Mouse (Mus musculus): ENCODE measurements around the gene Zswim4. TPM values are rescaled to one million over a fixed set of nuclear protein-coding genes. Genes with fewer than 3 reads are reported as not detected.
A peak's percentile ranks its signal among the peaks of the same experiment; 100 is the strongest.

Gene Zswim4
- 10 to 100 TPM; 12.8 to 13.8 TPM for total RNA-seq (2021)

DNA sequence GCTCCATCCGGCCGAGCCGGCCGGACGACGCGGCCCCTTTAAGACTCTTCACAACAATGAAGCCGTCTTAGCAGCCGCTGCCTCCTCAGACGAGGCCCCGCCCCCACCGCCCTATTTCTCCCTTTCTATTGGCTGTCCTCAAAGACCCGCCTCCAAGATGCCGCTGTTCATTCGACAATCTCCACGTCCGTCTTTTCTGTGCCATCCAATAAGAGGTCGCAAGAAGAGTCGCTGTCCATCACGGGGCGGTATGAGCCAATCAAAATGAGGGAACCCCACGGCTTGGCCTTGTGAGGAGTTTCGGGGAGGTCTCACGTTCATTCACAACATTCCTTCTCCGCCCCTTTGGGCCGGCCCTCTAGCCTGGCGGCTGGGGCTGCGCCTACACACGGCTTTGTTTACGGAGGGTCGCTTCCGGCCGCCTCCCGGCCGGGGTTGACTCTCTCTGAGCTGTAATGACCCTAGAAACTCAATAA, at the start of gene Zswim4:
Gene Zswim4 (minus strand): TSS at position 58 of the 476 bp plus-strand sequence.
- DNase-seq: peak; percentile 98

DNA sequence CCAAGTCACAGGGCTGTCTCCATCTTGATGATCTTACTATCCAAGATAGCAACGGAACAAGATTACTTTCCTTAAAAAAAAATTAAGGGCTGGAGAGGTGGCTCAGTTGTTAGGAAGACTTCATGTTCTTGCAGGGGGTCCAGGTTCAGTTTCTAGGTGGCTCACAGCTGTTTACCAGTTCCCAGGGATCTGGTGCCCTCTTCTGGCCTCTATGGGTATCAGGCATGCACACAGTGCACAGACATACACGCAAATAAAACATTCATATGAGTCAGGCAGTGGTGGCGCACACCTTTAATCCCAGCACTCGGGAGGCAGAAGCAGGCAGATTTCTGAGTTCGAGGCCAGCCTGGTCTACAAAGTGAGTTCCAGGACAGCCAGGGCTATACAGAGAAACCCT, 48.8 kb upstream of the Zswim4 start:
- peak; percentile 60 for DNase-seq

DNA sequence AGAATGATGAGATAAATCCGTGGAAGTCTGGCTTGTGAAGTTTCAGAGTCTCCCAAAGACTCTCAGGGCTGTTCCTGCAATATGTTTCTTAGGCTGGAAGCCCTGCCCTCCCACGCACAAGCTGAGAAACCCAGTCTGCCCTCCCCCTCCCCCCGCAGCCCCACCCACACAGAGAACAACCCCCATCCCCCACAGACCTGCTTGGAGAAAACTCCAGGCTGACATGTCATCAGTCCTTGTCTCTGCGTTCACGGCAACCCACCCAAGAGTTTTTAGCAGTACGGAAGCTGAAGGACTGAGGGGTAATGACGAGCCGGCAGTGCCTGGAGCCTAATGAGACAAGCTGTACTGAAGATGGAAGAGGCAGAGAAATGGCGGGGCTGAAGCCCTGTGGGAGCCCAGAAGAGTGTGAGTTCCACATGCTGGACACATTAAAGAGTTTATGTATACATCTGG, 47.8 kb upstream of the Zswim4 start:
- peak; percentile 31 for DNase-seq

DNA sequence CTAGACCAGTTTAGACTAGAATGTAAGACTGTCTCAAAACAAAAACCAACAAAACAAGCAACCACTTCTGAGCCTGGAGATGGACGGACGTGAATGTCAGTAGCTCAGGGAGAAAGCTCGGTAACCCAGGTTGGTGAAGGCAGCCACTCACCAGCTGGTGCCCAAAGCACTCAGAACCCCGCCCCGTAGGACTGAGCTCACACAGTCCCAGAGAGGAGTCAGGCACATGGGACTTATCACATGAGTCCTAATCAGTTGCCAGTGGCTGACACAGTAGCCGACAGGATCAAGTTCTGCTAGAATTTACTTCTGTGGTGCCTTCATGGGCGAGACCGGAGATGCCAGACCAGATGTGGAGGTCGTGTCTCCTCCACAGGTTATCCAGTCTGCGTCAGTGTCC, 43.9 kb upstream of the Zswim4 start:
- DNase-seq: no peak

DNA sequence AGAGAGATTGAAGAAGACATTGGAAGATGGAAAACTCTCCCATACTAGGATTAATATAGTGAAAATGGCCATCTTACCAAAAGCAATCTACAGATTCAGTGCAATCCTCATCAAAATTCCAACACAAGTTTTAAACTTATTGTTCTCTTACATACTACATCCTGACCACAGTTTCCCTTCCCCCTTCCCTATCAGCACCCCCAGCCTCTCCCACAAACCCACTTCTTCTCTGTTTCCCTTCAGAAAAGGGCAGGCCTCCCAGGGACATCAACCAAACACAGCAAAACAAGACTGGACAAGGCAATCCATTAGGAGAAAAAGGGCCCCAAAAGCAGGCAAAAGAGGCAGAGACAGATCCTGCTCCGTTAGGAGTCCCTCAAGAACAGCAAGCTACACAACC, 39.6 kb upstream of the Zswim4 start:
- no peak for DNase-seq

DNA sequence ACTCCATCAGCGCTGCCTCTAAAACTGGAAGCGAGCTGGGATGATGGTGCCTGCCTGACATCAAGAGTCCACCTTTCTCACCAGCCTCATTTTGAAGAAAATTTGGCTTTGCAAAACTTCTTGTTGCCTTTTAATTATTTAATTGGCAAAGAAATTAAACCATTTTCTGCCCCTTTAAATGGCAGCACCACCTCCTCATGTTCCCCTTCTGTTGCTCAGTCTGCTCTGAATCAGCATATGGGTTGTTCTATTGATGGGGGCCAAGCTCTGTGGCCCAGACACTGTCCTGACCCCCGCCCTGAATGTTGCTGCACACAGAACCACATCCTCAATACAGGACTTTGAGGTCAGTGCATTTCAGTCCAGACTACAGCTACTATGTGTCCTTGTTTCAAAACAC, 37.1 kb upstream of the Zswim4 start:
- DNase-seq: no peak

DNA sequence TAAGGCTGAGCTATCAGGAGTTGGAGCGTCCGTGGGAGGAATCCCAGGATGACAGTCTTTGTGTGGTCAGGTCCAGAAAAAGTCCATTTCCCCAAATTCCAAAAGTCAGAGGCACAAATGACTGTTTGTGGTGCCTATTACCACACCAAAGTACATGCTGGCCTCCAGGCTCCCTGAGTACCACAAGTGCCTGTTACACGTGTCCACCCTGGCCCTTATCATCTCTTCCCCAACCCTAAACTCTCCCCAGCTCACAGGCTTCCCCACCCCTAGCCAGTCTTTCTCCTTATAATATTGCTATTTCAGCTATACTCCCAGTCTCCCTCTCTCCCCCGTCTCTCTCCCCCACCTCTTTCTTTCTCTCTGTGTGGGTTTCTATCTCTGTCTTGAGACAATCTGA, 35.4 kb upstream of the Zswim4 start:
- no peak for DNase-seq

DNA sequence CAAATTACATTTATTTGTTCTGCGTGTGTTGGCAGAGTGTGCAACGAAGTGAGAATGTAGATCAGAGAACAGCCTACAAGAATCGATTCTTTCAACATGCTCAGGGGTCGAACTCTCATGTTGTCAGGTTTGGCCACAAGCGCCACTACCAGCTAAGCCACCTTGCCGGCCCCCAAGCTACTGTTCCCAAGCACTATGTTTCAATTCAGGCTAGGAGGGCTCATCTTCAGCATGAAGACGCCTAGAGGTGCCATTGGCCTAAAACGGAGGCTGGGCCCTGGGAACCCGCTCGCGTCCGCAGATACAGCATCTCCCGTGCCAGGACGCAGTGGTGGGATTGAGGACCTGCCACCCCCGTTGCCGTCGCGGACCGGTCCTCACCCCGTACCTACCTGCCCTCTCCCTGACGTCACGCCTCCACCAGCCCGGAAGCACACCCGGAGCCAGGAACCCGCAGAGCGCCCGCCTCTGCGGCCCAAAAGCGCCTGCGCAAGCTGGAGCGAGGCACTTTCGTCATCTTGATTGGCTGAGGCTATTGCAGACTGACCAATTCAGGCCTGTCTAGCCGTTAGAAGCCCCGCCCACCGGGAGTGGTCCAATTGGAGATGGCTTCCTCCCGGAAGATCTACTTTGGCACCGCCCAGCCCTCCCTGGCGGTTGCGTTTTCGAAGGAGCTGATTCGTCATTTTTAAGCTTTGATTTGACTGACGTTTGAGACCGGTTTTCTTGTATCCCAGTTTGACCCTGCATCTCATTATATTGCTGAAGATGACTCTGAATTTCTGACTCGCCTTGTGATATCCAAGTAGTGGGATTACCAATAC, 33.3 kb upstream of the Zswim4 start, which contains the start of gene Ccdc130:
Gene Ccdc130 (minus strand): TSS at position 431 of the 824 bp plus-strand sequence.
- DNase-seq: peak; percentile 100

DNA sequence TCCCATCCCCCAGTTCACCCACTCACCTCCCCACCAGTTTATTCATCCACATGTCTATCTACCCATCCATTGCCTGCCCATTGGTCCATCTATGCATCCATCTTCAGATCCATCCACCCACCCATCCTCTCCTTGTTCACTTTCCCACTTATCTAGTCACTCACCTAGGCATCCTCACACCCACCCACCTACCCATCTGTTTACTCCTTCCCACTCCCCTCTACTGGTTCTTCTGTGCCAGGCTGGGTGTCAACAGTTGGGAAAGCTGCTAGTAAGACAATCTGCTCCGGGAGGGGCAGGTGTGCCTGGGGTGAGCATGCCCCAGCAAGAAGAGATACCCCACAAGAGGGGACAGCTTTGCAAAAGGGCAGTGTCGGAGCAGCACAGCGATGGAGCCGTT, 24.2 kb upstream of the Zswim4 start:
- no peak for DNase-seq

DNA sequence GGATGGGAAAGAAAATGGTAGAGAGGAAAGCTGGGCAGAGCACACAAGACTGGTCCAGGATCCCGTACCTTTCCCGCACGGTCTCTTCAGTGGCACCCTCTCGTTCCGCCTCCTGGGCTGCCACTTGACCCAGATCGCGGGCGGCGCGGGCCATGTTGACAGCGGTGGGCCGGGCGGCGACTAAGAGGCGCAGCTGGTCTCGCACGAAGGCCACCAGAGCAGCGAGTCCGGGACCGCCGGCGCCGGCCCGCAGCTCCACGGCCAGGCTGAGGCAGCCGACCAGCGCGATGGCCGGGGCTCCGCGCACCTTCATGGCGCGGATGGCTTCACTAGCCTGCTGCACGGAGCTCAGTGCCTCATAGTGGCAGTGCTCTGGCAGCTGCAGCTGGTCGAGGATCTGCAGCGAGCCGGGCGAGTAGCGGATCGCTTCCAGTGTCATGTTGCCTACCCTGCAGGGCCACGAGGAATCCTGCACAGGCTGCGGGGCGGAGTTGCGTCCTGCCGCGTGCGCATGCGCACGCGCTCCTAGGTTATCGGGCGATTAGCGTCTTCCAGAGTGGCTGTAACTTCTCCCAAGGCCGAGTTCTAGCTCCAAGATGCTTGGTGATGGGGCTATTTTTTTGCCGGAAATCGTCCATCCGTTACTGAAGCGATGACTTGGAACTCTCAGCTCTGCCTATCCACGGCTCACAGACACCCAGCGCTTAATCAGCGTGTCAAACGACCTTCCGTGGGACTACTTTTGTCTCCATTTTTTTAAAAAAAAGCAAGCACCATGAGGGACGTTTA, 20.2 kb upstream of the Zswim4 start, which contains the start of gene Mri1:
Gene Mri1 (minus strand): TSS at position 505 of the 789 bp plus-strand sequence.
- peak; percentile 84 for DNase-seq

DNA sequence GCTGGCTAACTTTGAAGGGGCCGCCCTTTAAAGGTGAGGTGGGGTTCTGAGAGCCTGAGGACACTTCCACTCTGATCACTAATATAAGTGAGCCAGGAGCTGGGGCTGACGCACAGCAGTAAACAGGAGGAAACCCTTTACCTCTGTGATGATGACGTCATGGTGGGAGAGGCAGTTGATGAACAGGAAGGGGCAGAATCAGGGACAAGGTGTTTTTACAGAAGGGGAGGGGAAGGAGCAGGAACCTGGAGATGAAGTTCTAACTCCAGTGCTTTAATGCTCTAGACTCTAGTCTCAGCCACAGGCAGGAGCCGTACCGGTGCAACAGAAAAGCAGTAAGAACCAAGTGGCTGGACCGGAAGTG, 19.6 kb upstream of the Zswim4 start:
- no peak for DNase-seq

DNA sequence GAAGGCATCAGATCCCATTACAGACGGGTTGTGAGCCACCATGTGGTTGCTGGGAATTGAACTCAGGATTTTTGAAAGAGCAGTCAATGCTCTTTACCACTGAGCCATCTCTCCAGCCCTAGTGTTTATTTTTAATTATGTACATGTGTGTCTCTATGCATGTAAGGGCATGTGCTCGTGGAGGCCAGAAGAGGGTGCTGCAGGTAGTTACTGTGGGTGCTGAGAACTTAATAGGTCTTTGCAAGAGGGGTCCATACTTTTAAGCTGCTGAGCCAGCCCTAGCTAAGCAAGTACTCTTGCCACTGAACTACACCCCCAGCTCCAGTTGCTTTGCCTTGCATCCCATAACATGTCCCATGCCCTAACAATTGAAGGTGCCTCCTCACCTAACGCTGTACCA, 19.0 kb upstream of the Zswim4 start:
- DNase-seq: no peak

DNA sequence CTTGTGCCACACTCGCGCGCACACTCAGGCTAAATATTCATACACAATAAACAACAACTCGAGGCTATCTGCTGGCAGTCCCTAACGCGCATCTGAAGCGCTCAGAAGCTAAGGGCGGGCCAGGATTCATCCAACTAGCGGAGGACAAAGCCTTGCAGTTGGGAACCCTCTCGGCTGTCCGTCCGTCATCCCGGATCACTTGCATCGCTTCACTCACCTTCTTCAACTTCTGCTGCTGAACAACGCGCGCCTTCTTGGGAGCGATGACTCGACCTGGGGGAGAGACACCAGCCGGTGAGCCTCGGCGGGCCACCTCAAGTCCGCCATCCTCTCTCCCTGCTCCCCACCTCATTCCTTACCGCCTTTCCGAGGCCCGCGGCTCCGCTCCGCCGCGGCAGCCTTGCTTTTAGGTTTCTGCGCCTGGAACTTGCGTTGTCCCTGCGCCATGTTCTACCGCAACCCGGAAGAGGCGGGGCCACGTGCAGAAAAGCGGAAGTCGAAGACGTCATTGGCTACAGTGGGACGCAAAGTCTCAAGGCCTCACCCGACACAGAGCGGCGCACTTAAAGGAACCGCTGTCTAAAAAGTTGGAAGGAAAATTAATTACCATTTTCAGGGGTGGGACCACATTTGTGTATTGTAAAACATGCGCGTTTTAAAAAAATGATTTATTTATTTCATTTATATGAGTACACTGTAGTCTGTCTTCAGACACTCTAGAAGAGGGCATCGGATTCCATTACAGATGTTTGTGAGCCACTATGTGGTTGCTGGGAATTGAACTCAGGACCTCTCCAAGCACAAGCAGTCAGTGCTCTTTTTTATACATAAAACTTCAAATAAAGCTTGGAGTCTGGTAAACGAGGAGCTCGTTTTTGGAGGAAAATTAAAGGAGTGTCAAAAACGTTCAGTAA, 12.7 kb upstream of the Zswim4 start, which contains the start of gene D8Ertd738e:
Gene D8Ertd738e (minus strand): TSS at position 463 of the 914 bp plus-strand sequence.
- DNase-seq: peak; percentile 87

DNA sequence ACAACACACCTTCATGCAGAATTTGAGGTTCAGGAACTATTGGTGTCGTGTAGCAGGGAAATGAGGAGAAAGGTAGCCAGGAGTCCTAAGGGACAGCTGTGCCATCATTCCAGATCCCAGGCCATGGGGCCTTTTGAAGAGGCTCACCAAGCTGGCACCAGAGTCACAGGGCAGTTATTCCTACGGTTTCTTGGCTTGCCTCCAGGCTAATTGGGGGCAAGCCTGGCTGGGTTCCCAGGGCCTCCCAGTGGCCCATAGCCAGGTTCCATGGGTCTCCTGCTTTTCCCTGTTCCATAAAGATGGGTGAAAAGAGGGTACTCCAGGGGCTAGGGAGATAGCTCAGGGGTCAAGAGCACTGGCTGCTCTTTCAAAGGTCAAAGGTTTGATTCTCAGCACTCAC, 5.0 kb upstream of the Zswim4 start:
- DNase-seq: peak; percentile 64

DNA sequence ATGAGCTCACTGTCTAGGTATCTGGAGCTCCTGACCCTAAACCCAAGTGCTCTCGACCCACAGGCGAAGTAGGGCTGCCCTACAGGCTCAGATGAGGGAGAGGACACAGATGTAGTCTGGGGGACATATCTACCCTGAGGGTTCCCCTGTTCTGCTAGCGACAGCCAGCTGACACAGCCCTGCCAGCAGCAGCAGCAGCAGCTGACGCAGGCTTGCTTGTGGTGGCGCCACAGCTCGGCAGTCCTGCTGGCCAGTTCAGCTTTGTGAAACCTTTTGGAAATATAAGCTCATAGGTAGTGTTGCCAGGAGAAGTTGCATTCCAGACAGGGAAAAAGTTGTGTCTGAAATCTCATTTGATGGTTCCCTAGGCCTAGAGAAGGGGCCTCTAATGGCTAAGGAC, 4.3 kb upstream of the Zswim4 start:
- DNase-seq: no peak

DNA sequence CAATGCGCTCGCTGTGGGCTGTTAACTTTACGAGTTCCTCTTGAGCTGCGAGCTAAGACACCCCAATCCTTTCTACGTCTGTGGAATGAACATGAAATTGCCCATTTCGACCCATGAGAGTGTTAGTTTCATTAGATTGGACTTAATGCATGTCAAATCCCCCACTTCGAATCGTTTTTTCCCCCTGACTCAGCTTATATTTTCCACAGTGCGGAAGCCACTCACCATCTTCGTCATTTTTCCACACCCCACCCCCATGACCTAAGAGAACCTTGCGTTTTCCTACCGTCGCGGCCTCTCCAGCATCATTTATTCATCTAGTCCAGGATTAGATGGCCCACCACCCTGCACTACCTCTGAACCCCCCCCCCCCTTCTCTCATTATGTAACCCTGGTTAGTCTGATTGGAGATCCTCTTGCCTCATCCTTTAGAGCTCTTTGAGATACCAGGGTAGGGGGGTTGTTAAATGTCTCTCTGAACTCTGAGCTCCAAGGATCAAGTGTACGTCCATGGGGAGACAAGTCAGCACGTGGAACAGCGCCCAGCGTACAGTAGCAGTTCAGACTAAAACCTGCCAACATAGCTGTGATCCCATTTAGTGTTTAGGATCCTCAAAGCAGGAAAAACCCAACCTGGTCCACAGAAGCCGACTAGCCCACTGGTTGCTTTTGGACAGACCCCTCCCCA, 831 bp upstream of the Zswim4 start:
- no peak for DNase-seq

DNA sequence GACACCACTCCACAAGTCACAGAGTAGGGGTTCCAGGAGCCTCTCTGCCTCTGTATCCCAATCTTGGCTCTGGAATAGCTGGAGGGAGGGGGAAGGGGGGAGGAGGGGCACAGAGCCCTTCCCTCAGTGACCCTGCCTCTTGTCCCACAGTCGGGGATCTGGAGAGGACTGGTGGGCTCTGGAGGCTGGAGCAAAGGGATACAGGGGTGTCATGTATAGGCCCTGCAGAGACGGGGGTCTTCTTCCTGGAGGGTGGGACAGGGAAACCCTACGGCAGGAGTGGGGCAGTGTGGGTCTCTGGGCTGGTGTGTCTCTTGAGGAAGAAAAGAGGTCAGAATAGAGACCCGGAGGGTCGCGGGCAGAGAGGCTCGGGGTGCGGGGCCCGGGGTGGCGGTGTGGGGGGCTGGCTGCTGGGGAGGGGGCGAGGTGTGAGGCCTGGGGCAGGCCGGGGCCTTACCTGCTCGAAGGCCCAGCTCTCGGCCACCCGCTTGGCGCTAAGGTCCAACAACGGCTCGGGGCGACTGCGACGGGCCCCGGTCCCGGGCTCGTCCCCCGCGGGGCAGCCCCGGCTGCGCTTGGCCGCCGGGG, 351 bp downstream of the Zswim4 start:
- DNase-seq: no peak

DNA sequence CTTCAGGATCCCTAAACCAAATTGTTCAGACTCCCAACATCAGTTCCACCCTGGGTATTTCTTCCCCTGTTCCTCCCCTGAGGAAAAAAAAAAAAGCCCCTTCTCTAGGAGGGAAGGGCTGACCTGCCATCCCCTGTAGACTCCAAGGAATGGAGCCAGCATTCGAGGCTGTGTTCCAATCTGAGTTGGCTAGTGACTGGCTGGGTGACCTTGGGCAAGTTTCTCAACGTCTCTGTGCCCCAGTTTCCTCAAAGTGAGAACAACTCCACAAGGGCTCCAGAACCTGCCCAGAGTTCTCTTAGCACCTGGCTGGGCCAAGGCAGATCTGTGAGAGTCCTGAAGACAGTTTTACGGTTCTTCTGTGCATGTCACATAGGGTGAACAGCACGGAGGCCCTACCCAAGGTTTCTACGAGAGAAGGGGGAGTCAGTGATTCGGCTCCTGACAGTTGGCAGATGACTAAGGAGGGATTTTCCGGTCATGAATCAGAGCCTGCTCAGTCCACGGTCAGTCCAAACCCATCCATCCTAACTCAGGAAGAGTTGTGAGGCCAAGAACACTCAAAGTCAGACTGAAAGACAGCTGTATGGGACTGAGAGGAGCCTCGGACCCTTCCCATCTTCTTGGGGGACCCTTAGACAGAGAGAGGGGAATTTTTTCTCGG, 977 bp downstream of the Zswim4 start:
- DNase-seq: no peak

DNA sequence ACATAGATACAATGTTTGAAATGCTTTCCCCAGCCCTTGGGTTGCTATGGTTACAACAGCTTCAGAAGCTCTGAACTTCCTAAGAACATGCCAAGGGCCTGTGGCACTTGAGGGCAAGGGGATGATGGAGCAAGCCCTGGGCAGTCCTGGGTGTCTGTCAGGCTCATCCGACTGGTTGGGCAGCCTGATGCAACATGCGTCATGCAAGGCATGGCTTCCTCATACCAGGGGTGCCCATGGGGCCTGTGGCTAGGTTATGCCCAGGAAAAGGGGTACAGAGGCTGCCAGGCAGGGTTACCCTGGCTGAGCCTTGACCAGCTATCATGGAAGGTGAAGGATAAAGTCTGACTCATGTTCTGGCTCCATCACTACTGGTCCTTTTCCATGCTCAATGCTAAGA, 3.8 kb downstream of the Zswim4 start:
- DNase-seq: no peak

DNA sequence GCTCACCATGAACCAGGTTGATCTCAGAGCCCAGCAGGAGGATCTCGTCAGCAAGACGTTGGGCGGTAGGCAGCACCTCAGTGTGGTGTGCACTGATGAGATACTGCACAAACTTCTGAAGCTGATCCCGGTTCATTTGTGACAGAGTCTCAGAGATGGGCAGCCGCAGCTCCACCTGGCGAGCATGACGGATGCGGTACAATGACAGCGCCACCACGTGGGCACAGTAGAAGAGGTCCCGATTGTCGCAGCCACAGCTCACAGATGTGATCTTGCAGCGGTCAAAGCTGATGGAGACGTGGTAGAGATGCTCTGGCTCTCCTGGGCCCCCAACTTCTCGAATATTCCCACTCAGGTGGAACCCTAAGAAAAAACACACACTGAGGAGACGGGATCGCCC, 6.1 kb downstream of the Zswim4 start:
- peak; percentile 35 for DNase-seq
